Mouse (Mus musculus) mammary gland, adult 2 months (tissue): Measurements from ENCODE around the gene Olfr608. TPM values are rescaled to one million over a fixed set of nuclear protein-coding genes. Genes with fewer than 3 reads are reported as not detected.

Source experiments
- polyA plus RNA-seq: library from polyadenylated mRNA; depleted of rRNA; stranded (reverse); fragments of >200 nt; gene quantifications from 2 replicates; pipeline ENCODE4 v1.2.3, GENCODE M21; 2012; ENCODE audit warnings: low replicate concordance; rRNA removed

The Olfr608 gene
- polyA plus RNA-seq: not detected in 2 replicates

GRCm38 (mm10) chr7:103469577-103469976 is at the start of gene Olfr608:
Olfr608 (plus strand) TSS chr7:103469877.

GRCm38 (mm10) chr7:103445339-103445738 is 24.3 kb upstream of the Olfr608 start, which contains the start of gene Olfr605:
Olfr605 (minus strand) TSS chr7:103445439.

GRCm38 (mm10) chr7:103448746-103449145 is 20.9 kb upstream of the Olfr608 start, which contains the start of gene Olfr606:
Olfr606 (plus strand) TSS chr7:103449046.

GRCm38 (mm10) chr7:103497962-103498361 is 28.3 kb downstream of the Olfr608 start, which contains the start of gene Olfr609:
Olfr609 (minus strand) TSS chr7:103498062.

GRCm38 (mm10) chr7:103512022-103512421 is 42.3 kb downstream of the Olfr608 start, which contains the start of gene Olfr610:
Olfr610 (minus strand) TSS chr7:103512122.

GRCm38 (mm10) chr7:103520746-103521145 is 51.1 kb downstream of the Olfr608 start, which contains the start of gene Olfr611:
Olfr611 (minus strand) TSS chr7:103520846.

Other genes with a start within 250 kb of the Olfr608 start
- gene Usp17ld, start 217.4 kb upstream of the Olfr608 start, polyA plus RNA-seq: not detected in 2 replicates
- not detected in 2 replicates for gene Olfr596, start 164.2 kb upstream of the Olfr608 start, polyA plus RNA-seq
- gene Olfr597, start 153.6 kb upstream of the Olfr608 start, polyA plus RNA-seq: not detected in 2 replicates
- gene Olfr598, start 146.3 kb upstream of the Olfr608 start, polyA plus RNA-seq: not detected in 2 replicates
- not detected in 2 replicates for gene Olfr599, start 134.0 kb upstream of the Olfr608 start, polyA plus RNA-seq
- gene Olfr600, start 120.2 kb upstream of the Olfr608 start, polyA plus RNA-seq: not detected in 2 replicates
- not detected in 2 replicates for gene Olfr601, start 107.2 kb upstream of the Olfr608 start, polyA plus RNA-seq
- gene Olfr603, start 83.7 kb upstream of the Olfr608 start, polyA plus RNA-seq: not detected in 2 replicates
- not detected in 2 replicates for gene Usp17lc, start 54.8 kb upstream of the Olfr608 start, polyA plus RNA-seq
- not detected in 2 replicates for gene Olfr605, start 24.4 kb upstream of the Olfr608 start, polyA plus RNA-seq
- gene Olfr606, start 20.8 kb upstream of the Olfr608 start, polyA plus RNA-seq: not detected in 2 replicates
- not detected in 2 replicates for gene Olfr607, start 5.7 kb upstream of the Olfr608 start, polyA plus RNA-seq
- gene Olfr609, start 28.2 kb downstream of the Olfr608 start, polyA plus RNA-seq: not detected in 2 replicates
- gene Olfr610, start 42.2 kb downstream of the Olfr608 start, polyA plus RNA-seq: not detected in 2 replicates
- not detected in 2 replicates for gene Olfr611, start 51.0 kb downstream of the Olfr608 start, polyA plus RNA-seq
- gene Olfr612, start 72.8 kb downstream of the Olfr608 start, polyA plus RNA-seq: not detected in 2 replicates
- gene Olfr613, start 78.2 kb downstream of the Olfr608 start, polyA plus RNA-seq: not detected in 2 replicates
- gene Olfr615, start 86.2 kb downstream of the Olfr608 start, polyA plus RNA-seq: not detected in 2 replicates
- gene Olfr616, start 99.3 kb downstream of the Olfr608 start, polyA plus RNA-seq: not detected in 2 replicates
- gene Olfr617, start 103.2 kb downstream of the Olfr608 start, polyA plus RNA-seq: not detected in 2 replicates
- gene Olfr618, start 120.2 kb downstream of the Olfr608 start, polyA plus RNA-seq: not detected in 2 replicates
- gene Olfr619, start 130.7 kb downstream of the Olfr608 start, polyA plus RNA-seq: not detected in 2 replicates
- gene Olfr620, start 142.7 kb downstream of the Olfr608 start, polyA plus RNA-seq: not detected in 2 replicates
- not detected in 2 replicates for gene Olfr622, start 172.8 kb downstream of the Olfr608 start, polyA plus RNA-seq
- gene Olfr623, start 193.8 kb downstream of the Olfr608 start, polyA plus RNA-seq: not detected in 2 replicates
- not detected in 2 replicates for gene Olfr624, start 201.3 kb downstream of the Olfr608 start, polyA plus RNA-seq
- not detected in 2 replicates for gene Olfr625-ps1, start 212.8 kb downstream of the Olfr608 start, polyA plus RNA-seq
- not detected in 2 replicates for gene Olfr243, start 244.8 kb downstream of the Olfr608 start, polyA plus RNA-seq